17 mouse cellular contexts compared by ENCODE assay signal in genomic region chr7:117333936-117334335, GRCm38 (mm10).
"Had no signal": no experiment of that assay in that cellular context is flagged by ENCODE, and none has a peak within 500 bp of the region (broad histone marks: within the 10 kb centered on the region; RNA-seq: fewer than 3 reads in every experiment).

No protein-coding gene starts in this region.

- H3K27me3 ChIP-seq: liver, embryonic 13.5 days; neural tube, embryonic 12.5 days; neural tube, embryonic 15.5 days; stomach, embryonic 15.5 days had no signal

- H3K9me3 ChIP-seq: liver, embryonic 13.5 days; neural tube, embryonic 12.5 days; neural tube, embryonic 15.5 days; stomach, embryonic 15.5 days had no signal

- H3K4me3 ChIP-seq: left cerebral cortex, adult 2 months; liver, embryonic 13.5 days; neural tube, embryonic 12.5 days; neural tube, embryonic 15.5 days; stomach, embryonic 15.5 days had no signal

- H3K9ac ChIP-seq: liver, embryonic 13.5 days; neural tube, embryonic 12.5 days; neural tube, embryonic 15.5 days; stomach, embryonic 15.5 days had no signal

- H3K36me3 ChIP-seq: liver, embryonic 13.5 days; neural tube, embryonic 12.5 days; neural tube, embryonic 15.5 days; stomach, embryonic 15.5 days had no signal

- H3K27ac ChIP-seq: left cerebral cortex, adult 2 months; liver, embryonic 13.5 days; neural tube, embryonic 12.5 days; neural tube, embryonic 15.5 days; stomach, embryonic 15.5 days had no signal

- DNase-seq: kidney, adult 9 months; kidney, postnatal 14 days; kidney, postnatal 4 days; layer of hippocampus, postnatal 36 days; liver, embryonic 13.5 days; lung, adult 2 months; lung, postnatal 4 days; midbrain, embryonic 14.5 days; right cerebral cortex, adult 18-20 months; right cerebral cortex, postnatal 14 days; right cerebral cortex, postnatal 4 days; thymus, postnatal 25 days had no signal

- H3K4me2 ChIP-seq: liver, embryonic 13.5 days; midbrain, embryonic 11.5 days; neural tube, embryonic 12.5 days; neural tube, embryonic 15.5 days; stomach, embryonic 15.5 days had no signal

- H3K4me1 ChIP-seq: liver, embryonic 13.5 days; neural tube, embryonic 12.5 days; neural tube, embryonic 15.5 days; stomach, embryonic 15.5 days had no signal
